Mouse (Mus musculus): ENCODE results near the gene Cap2.

Gene Cap2

DNA sequence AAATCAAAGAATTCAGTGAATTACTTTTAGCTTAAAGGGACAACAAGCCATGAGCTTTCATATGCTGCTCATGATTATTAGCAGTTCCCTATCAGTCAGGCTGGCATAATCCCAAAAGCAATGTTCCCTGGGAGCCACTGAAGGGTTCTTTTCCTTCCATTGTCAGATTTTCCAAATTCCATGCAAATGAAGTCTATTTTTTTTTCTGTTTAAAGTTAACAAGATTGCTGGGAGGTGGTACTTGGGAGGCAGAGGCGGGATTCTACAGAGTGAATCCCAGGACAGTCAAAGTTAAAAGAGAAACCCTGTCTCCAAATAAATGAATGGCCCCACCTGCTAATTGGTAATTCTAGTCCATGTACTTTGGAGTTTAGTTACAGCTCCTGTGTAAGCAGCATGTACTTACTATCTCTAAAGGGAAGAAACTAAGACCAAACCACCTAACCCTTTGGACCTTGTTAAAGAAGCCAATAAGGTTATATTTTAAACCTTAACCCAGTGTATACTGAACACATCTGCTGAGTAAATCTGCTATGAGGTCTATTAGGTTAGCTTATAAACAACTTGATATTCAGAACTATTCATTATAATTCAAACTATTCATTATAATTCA is 193.8 kb downstream of the Cap2 start:
- no peak for DNase-seq (ENCODE audit: low spot score)

DNA sequence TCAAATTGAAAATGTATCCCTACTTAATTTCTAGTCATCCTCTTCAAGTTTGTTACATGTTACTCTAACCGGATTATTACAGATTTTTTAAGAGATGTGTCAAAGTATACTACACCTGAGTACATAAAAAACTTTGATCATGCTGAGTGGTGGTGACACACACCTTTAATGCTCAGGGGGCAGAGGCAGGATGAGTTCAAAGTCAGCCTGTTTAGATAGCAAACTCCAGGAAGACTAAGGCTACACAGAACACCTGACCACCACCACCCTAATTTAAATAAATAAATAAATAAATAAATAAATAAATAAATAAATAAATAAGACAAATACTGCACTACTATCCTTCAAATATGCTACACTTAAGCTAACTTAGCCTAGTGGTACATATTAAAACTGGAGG is 194.3 kb downstream of the Cap2 start:
- no peak for DNase-seq (ENCODE audit: low spot score)

DNA sequence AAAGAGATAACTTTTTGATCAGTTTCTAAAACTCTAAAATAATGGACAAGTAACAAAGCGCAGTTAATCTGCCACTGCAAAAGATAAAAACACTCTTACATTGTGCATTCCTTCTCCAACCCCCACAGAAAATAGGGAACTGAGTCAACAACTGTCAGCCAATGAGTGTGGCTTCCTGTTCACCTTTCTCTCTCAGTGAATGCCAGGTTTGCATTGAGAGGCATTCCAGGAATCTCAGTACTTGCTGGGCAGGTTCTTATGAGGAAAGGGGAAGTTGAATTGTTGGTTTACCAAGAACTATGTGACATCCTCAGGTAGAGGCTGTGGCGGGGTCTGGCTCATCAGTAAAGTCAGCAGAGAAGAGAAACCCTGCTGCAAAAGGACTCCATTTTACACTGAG is 195.1 kb downstream of the Cap2 start:
- DNase-seq (ENCODE audit: low spot score), result no peak

DNA sequence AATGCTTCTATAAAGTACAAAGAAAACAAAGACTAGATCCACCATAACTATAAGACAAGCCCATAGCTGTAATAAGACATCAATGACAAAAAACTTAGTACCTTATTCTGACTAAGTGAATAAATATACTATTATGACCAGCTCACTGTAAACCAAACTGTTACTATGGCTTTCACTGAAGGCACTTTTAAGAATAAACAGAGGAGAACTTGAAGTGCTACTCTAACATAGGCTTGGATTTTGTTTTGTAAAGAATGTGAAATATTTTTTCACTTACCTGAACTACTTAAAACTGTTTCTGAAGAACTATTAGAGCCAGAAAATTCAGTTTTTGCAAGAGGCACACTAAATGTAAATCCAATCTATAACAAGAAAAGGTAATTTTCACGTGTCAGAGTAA is 197.7 kb downstream of the Cap2 start:
- DNase-seq (ENCODE audit: low spot score), result no peak
